Mouse (Mus musculus) lung, adult 2 months (tissue): Measurements from ENCODE around the gene Gfod1.

Experiments
- CTCF ChIP-seq: fragments of 200-500 bp; IDR thresholded peaks from 2 replicates; pipeline ENCODE4 v1.5.1; 2011; ENCODE audit warnings: mild to moderate bottlenecking, low read length, control low read depth; ENCODE audit not compliant: insufficient read depth
- POLR2A ChIP-seq: fragments of 200-500 bp; IDR thresholded peaks from 2 replicates; pipeline ENCODE4 v1.6.1; 2011; ENCODE audit warnings: low read depth, mild to moderate bottlenecking, control low read depth, low read length, borderline replicate concordance; ENCODE audit errors: extremely low read depth

DNA sequence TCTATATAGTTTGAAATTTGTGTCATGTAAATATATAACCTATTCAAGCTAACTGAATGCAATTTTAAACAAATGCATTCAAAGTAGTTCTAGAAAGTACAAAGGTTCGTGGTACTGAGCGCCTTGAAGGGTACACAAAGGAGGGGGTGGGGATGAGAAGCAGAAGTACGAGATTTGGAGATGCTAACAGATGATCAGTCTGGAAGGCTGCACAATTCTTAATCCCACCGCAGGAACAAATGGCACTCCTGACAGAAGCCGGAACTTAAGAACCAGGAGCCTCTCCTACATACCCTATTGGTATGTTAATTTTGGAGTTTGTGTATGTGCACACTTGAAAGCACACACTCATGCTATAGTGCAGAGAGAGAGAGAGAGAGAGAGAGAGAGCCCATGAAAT, 4.8 kb downstream of the Gfod1 start:
- TF ChIP-seq CTCF = no peak
- TF ChIP-seq POLR2A = no peak
